ENCODE assay signal across 14 mouse cellular contexts in the genomic region with DNA sequence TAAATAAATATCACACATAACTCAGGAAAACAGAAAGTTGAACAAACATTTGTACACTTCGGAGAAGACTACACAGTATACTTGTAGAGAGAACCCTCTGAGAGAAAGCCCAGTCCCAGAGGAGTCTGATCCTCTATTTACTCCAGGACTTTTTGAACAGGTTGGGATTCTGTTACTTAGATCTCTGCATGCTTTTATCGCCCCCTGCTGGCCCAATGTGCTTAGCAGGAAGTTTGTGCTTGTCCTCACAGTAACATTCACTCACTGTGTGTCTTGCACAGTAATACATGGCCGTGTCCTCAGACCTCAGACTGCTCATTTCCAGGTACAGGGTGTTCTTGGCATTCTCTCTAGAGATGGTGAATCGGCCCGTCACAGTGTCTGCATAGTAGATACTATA.
DNase-seq lines count a peak whose midpoint lies in the region; ATAC-seq and TF ChIP-seq lines count a peak whose summit lies in the region.
"Had no signal": no experiment of that assay in that cellular context is flagged by ENCODE, and none has a peak within 500 bp of the region (broad histone marks: within the 10 kb centered on the region; RNA-seq: fewer than 3 reads in every experiment).

No protein-coding gene starts in this region.

- no peak overlapping the region for H3K4me2 ChIP-seq in liver, postnatal 0 days (ENCODE audit: low read depth, low read length)
- H3K4me2 ChIP-seq in hindbrain, embryonic 13.5 days, result no peak overlapping the region
- H3K4me2 ChIP-seq: embryonic facial prominence, embryonic 13.5 days; hindbrain, embryonic 12.5 days; limb, embryonic 15.5 days had no signal

- H3K27me3 ChIP-seq in liver, postnatal 0 days (ENCODE audit: insufficient read depth, low read length), result no peaks in the 10 kb centered on the region
- H3K27me3 ChIP-seq in hindbrain, embryonic 13.5 days, result no peaks in the 10 kb centered on the region
- H3K27me3 ChIP-seq: embryonic facial prominence, embryonic 13.5 days; hindbrain, embryonic 12.5 days; limb, embryonic 15.5 days had no signal

- peak; percentile 8 for DNase-seq in kidney, adult 18-20 months
- no peak for DNase-seq in kidney, adult 11 months
- peak; percentile 7 to 22 for DNase-seq in B cell, adult 2 months
- peak; percentile 74 for DNase-seq in R1 (ENCODE audit: low read depth, low spot score)
- peak; percentile 24 for DNase-seq in liver, postnatal 0 days
- no peak for DNase-seq in left cerebral cortex, postnatal 14 days (ENCODE audit: low spot score in 2 of 2)
- DNase-seq in spleen, postnatal 14 days (ENCODE audit: low spot score in 2 of 2), result no peak
- DNase-seq: adrenal gland, postnatal 10 days; cerebellum, adult 18-20 months; heart, adult 18-20 months had no signal

- no peak overlapping the region for H3K4me3 ChIP-seq in liver, postnatal 0 days (ENCODE audit: low read depth, low read length)
- no peak overlapping the region for H3K4me3 ChIP-seq in hindbrain, embryonic 13.5 days
- H3K4me3 ChIP-seq: embryonic facial prominence, embryonic 13.5 days; hindbrain, embryonic 12.5 days; limb, embryonic 15.5 days had no signal

- H3K27ac ChIP-seq in liver, postnatal 0 days (ENCODE audit: low read depth), result no peak overlapping the region
- no peak overlapping the region for H3K27ac ChIP-seq in hindbrain, embryonic 13.5 days
- H3K27ac ChIP-seq: embryonic facial prominence, embryonic 13.5 days; hindbrain, embryonic 12.5 days; limb, embryonic 15.5 days had no signal

- no peaks in the 10 kb centered on the region for H3K36me3 ChIP-seq in liver, postnatal 0 days (replicated peaks; ENCODE audit: insufficient read depth, low read length)
- H3K36me3 ChIP-seq in hindbrain, embryonic 13.5 days, result no peaks in the 10 kb centered on the region
- H3K36me3 ChIP-seq: embryonic facial prominence, embryonic 13.5 days; hindbrain, embryonic 12.5 days; limb, embryonic 15.5 days had no signal

- intact Hi-C loops in left cerebral cortex, postnatal 14 days (cut with DNase I), result no loop called here

- TF ChIP-seq EP300 in liver, postnatal 0 days (IDR thresholded peaks at IDR 0.05; ENCODE audit: low read depth), result no peak

- no peak for ATAC-seq in liver, postnatal 0 days
- ATAC-seq in hindbrain, embryonic 13.5 days (ENCODE audit: low FRiP score), result no peak

- no peak overlapping the region for H3K9ac ChIP-seq in liver, postnatal 0 days (replicated peaks)
- no peak overlapping the region for H3K9ac ChIP-seq in hindbrain, embryonic 13.5 days
- H3K9ac ChIP-seq: embryonic facial prominence, embryonic 13.5 days; hindbrain, embryonic 12.5 days; limb, embryonic 15.5 days had no signal

- H3K4me1 ChIP-seq in liver, postnatal 0 days (ENCODE audit: insufficient read depth), result no peaks in the 10 kb centered on the region
- H3K4me1 ChIP-seq in hindbrain, embryonic 13.5 days (replicated peaks), result no peaks in the 10 kb centered on the region
- H3K4me1 ChIP-seq: embryonic facial prominence, embryonic 13.5 days; hindbrain, embryonic 12.5 days; limb, embryonic 15.5 days had no signal

- 48% methylated on average over 5 of the region's 5 CpGs for WGBS in liver, postnatal 0 days (ENCODE audit: insufficient replicate concordance)
- WGBS in hindbrain, embryonic 13.5 days, result 63% methylated on average over 5 of the region's 5 CpGs

- TF ChIP-seq CTCF in liver, postnatal 0 days (IDR thresholded peaks at IDR 0.05; ENCODE audit: low read depth), result peak; percentile 33; the same call in 1 of the 2 replicates

- no peaks in the 10 kb centered on the region for H3K9me3 ChIP-seq in liver, postnatal 0 days (ENCODE audit: low read length)
- peaks cover 28% of the 10 kb centered on the region for H3K9me3 ChIP-seq in hindbrain, embryonic 13.5 days
- H3K9me3 ChIP-seq: limb, embryonic 15.5 days had no signal

Comparison
In these comparisons a context has a peak if more than half of its experiments do, and no peak if none do; other contexts are left out.
1. DNase-seq: peak in kidney, adult 18-20 months (single experiment), B cell, adult 2 months (2 of 2), R1 (single experiment) and liver, postnatal 0 days (single experiment); none in kidney, adult 11 months (single experiment), left cerebral cortex, postnatal 14 days (0 of 2) and spleen, postnatal 14 days (0 of 2).